Mouse (Mus musculus) forebrain, embryonic 14.5 days (tissue): ENCODE measurements at regions not wholly inside any gene's neighbourhood (a gene's known extent, or its start where the extent isn't known, plus 50 kb on each side); places are given as distances from the start of the nearest gene placed in this dataset.

Experiments
- ATAC-seq: fragments of 200-750 bp; cut with Nextera tagmentation; 2 replicates; pipeline ENCODE4 v1.8.0; 2017; ENCODE audit warnings: mild to moderate bottlenecking, moderate library complexity
- DNase-seq: peaks from one replicate; pipeline ENCODE4 v3.0.0-alpha.2; 2015; ENCODE audit warnings: low spot score
- H3K27ac ChIP-seq: fragments of 300-500 bp; sonication (generic); 2 replicates; pipeline ENCODE4 v1.5.1; 2014; ENCODE audit warnings: low read depth, mild to moderate bottlenecking, control low read depth, low read length, moderate library complexity
- H3K27me3 ChIP-seq: fragments of 300-500 bp; sonication (generic); replicated peaks from 2 replicates; pipeline ENCODE4 v1.6.1; 2014; ENCODE audit warnings: low read length, control low read depth, mixed read lengths; ENCODE audit not compliant: control insufficient read depth, insufficient read depth
- H3K36me3 ChIP-seq: fragments of 300-500 bp; sonication (generic); 2 replicates; pipeline ENCODE4 v1.6.1; 2014; ENCODE audit warnings: low read length, control low read depth; ENCODE audit not compliant: control insufficient read depth, insufficient read depth
- H3K4me1 ChIP-seq: fragments of 300-500 bp; sonication (generic); 2 replicates; pipeline ENCODE4 v1.6.1; 2014; ENCODE audit warnings: antibody characterized with exemption, low read length, control low read depth; ENCODE audit not compliant: control insufficient read depth, insufficient read depth
- H3K4me2 ChIP-seq: fragments of 300-500 bp; sonication (generic); 2 replicates; pipeline ENCODE4 v1.6.1; 2014; ENCODE audit warnings: mild to moderate bottlenecking, control low read depth, low read length
- H3K4me3 ChIP-seq: fragments of 300-500 bp; sonication (generic); 2 replicates; pipeline ENCODE4 v1.5.1; 2014; ENCODE audit warnings: low read depth, low read length, control low read depth
- H3K9ac ChIP-seq: fragments of 300-500 bp; sonication (generic); 2 replicates; pipeline ENCODE4 v1.6.1; 2014; ENCODE audit warnings: mild to moderate bottlenecking, low read length, control low read depth, moderate library complexity
- H3K9me3 ChIP-seq: fragments of 300-500 bp; sonication (generic); replicated peaks from 2 replicates; pipeline ENCODE4 v1.6.1; 2016; ENCODE audit warnings: low read length, control low read depth, mixed read lengths; ENCODE audit not compliant: control insufficient read depth
- WGBS: fragments of 180-500 bp; shearing (Covaris S2); extraction: QIAGEN DNeasy Blood & Tissue Kit; methylation state at CpG from one replicate; pipeline ENCODE4 v1.1.7; 2014; 5-methylcytosine and 5-hydroxymethylcytosine counted together

- Histone ChIP-seq H3K4me2 (no peak overlapping the region), H3K27ac (no peak overlapping the region), H3K4me3 (no peak overlapping the region), H3K27me3 (no peaks in the 10 kb centered on the region), H3K36me3 (no peaks in the 10 kb centered on the region), H3K9me3 (no peaks in the 10 kb centered on the region), H3K4me1 (no peaks in the 10 kb centered on the region), H3K9ac (no peak overlapping the region)
- ATAC-seq (no peak), DNase-seq (no peak)
- 94% methylated on average over 4 of the region's 4 CpGs for WGBS
Measured at GRCm38 (mm10) chr3:105130228-105130627, 63.6 kb downstream of the 4930564D02Rik start.

GRCm38 (mm10) chr3:105131053-105131452, 64.4 kb downstream of the 4930564D02Rik start:
- Histone ChIP-seq H3K9ac (no peak overlapping the region), H3K27ac (no peak overlapping the region), H3K27me3 (no peaks in the 10 kb centered on the region), H3K4me2 (no peak overlapping the region), H3K36me3 (no peaks in the 10 kb centered on the region), H3K9me3 (no peaks in the 10 kb centered on the region), H3K4me1 (no peaks in the 10 kb centered on the region), H3K4me3 (no peak overlapping the region)
- DNase-seq (no peak), ATAC-seq (no peak)
- WGBS = 85% methylated on average over 6 of the region's 6 CpGs

- 86% methylated on average over 4 of the region's 4 CpGs for whole genome bisulfite sequencing
Measured at GRCm38 (mm10) chr3:105133011-105133410, 66.4 kb downstream of the 4930564D02Rik start.

GRCm38 (mm10) chr3:105141170-105141971, 74.7 kb downstream of the 4930564D02Rik start:
- no peaks in the 10 kb centered on the region for H3K9me3 ChIP-seq
- no peaks in the 10 kb centered on the region for H3K27me3 ChIP-seq
- H3K27ac ChIP-seq = no peak overlapping the region
- no peak overlapping the region for H3K4me2 ChIP-seq
- DNase-seq = no peak
- no peaks in the 10 kb centered on the region for H3K4me1 ChIP-seq
- no peak overlapping the region for H3K4me3 ChIP-seq
- H3K9ac ChIP-seq = no peak overlapping the region
- H3K36me3 ChIP-seq = no peaks in the 10 kb centered on the region
- 86% methylated on average over 14 of the region's 14 CpGs for WGBS
- no peak for ATAC-seq

More at GRCm38 (mm10) chr3:105133011-105133410, 66.4 kb downstream of the 4930564D02Rik start:
- no peaks in the 10 kb centered on the region for H3K4me1 ChIP-seq
- H3K9me3 ChIP-seq = no peaks in the 10 kb centered on the region
- ATAC-seq (no peak), DNase-seq (no peak)
- no peak overlapping the region for H3K4me2 ChIP-seq
- no peak overlapping the region for H3K27ac ChIP-seq
- H3K9ac ChIP-seq = no peak overlapping the region
- no peaks in the 10 kb centered on the region for H3K36me3 ChIP-seq
- H3K4me3 ChIP-seq = no peak overlapping the region
- no peaks in the 10 kb centered on the region for H3K27me3 ChIP-seq

GRCm38 (mm10) chr3:105142631-105143030, 76.0 kb downstream of the 4930564D02Rik start:
- no peaks in the 10 kb centered on the region for H3K4me1 ChIP-seq
- H3K27ac ChIP-seq = no peak overlapping the region
- DNase-seq (no peak), ATAC-seq (no peak)
- no peaks in the 10 kb centered on the region for H3K36me3 ChIP-seq
- no peaks in the 10 kb centered on the region for H3K27me3 ChIP-seq
- no peak overlapping the region for H3K4me3 ChIP-seq
- no peak overlapping the region for H3K4me2 ChIP-seq
- no peak overlapping the region for H3K9ac ChIP-seq
- H3K9me3 ChIP-seq = no peaks in the 10 kb centered on the region

- Histone ChIP-seq H3K4me1 (peaks cover 4% of the 10 kb centered on the region; the same call in 1 of the 2 replicates), H3K4me2 (no peak overlapping the region), H3K9me3 (peaks cover 3% of the 10 kb centered on the region; the same call in 1 of the 2 replicates), H3K4me3 (no peak overlapping the region), H3K27me3 (no peaks in the 10 kb centered on the region), H3K27ac (no peak overlapping the region), H3K9ac (no peak overlapping the region), H3K36me3 (no peaks in the 10 kb centered on the region)
- peak; percentile 68 for DNase-seq
- ATAC-seq = peak; percentile 70
- 21% methylated on average over 11 of the region's 11 CpGs for WGBS
Measured at GRCm38 (mm10) chr3:105151475-105152157, 85.0 kb downstream of the 4930564D02Rik start.

GRCm38 (mm10) chr3:105152158-105152541, 85.5 kb downstream of the 4930564D02Rik start:
- Histone ChIP-seq H3K9me3 (peaks cover 3% of the 10 kb centered on the region; the same call in 1 of the 2 replicates), H3K27ac (no peak overlapping the region), H3K9ac (peak overlapping the region; percentile 32; the same call in 1 of the 2 replicates), H3K4me3 (no peak overlapping the region), H3K27me3 (no peaks in the 10 kb centered on the region), H3K36me3 (no peaks in the 10 kb centered on the region), H3K4me1 (peaks cover 4% of the 10 kb centered on the region; the same call in 1 of the 2 replicates), H3K4me2 (no peak overlapping the region)
- DNase-seq (no peak), ATAC-seq (no peak)
- WGBS = 4% methylated on average over 1 of the region's 1 CpGs

GRCm38 (mm10) chr3:105158376-105158775, 91.7 kb downstream of the 4930564D02Rik start:
- Histone ChIP-seq H3K4me2 (no peak overlapping the region), H3K9me3 (no peaks in the 10 kb centered on the region), H3K36me3 (no peaks in the 10 kb centered on the region), H3K27ac (no peak overlapping the region), H3K4me1 (no peaks in the 10 kb centered on the region), H3K4me3 (no peak overlapping the region), H3K27me3 (no peaks in the 10 kb centered on the region), H3K9ac (no peak overlapping the region)
- DNase-seq (no peak), ATAC-seq (no peak)
- 90% methylated on average over 2 of the region's 2 CpGs for WGBS

GRCm38 (mm10) chr3:105165355-105165754, 98.7 kb downstream of the 4930564D02Rik start:
- ATAC-seq = no peak
- H3K4me1 ChIP-seq = no peaks in the 10 kb centered on the region
- H3K4me2 ChIP-seq = no peak overlapping the region
- no peaks in the 10 kb centered on the region for H3K36me3 ChIP-seq
- no peak overlapping the region for H3K9ac ChIP-seq
- no peaks in the 10 kb centered on the region for H3K27me3 ChIP-seq
- peak; percentile 74 for DNase-seq
- no peak overlapping the region for H3K4me3 ChIP-seq
- H3K9me3 ChIP-seq = no peaks in the 10 kb centered on the region
- 66% methylated on average over 2 of the region's 2 CpGs for WGBS
- H3K27ac ChIP-seq = no peak overlapping the region
